ENCODE assay signal across 9 mouse cellular contexts in genomic region chr5:115977266-115977665, GRCm38 (mm10). TPM values are rescaled to one million over a fixed set of nuclear protein-coding genes. Genes with fewer than 3 reads are reported as not detected.
DNase-seq lines count a peak whose midpoint lies in the region; ATAC-seq lines count a peak whose summit lies in the region.
"Had no signal": no experiment of that assay in that cellular context is flagged by ENCODE, and none has a peak within 500 bp of the region (broad histone marks: within the 10 kb centered on the region; RNA-seq: fewer than 3 reads in every experiment).

No protein-coding gene starts in this region.

- 76% methylated on average over 10 of the region's 10 CpGs for WGBS in heart, embryonic 10.5 days
- 85% methylated on average over 10 of the region's 10 CpGs for WGBS in midbrain, embryonic 13.5 days
- WGBS in midbrain, embryonic 16.5 days, result 74% methylated on average over 10 of the region's 10 CpGs
- WGBS in liver, embryonic 16.5 days (ENCODE audit: insufficient replicate concordance), result 58% methylated on average over 10 of the region's 10 CpGs

- no peak overlapping the region for H3K4me3 ChIP-seq in heart, embryonic 10.5 days
- no peak overlapping the region for H3K4me3 ChIP-seq in midbrain, embryonic 13.5 days (replicated peaks)
- H3K4me3 ChIP-seq in midbrain, embryonic 16.5 days (ENCODE audit: low read depth, low read length), result no peak overlapping the region
- H3K4me3 ChIP-seq in liver, embryonic 16.5 days (ENCODE audit: low read depth, low read length), result no peak overlapping the region

- H3K4me2 ChIP-seq in midbrain, embryonic 13.5 days (replicated peaks), result no peak overlapping the region
- H3K4me2 ChIP-seq in midbrain, embryonic 16.5 days (ENCODE audit: low read length), result no peak overlapping the region
- no peak overlapping the region; the same call in 1 of the 2 replicates for H3K4me2 ChIP-seq in liver, embryonic 16.5 days (ENCODE audit: low read depth, low read length)

- peak overlapping the region; percentile 11; the same call in 1 of the 2 replicates for H3K27ac ChIP-seq in heart, embryonic 10.5 days
- 0 out of 2 replicates have a peak overlapping the region, but pooled peaks have one; percentile 14 for H3K27ac ChIP-seq in midbrain, embryonic 13.5 days
- H3K27ac ChIP-seq in midbrain, embryonic 16.5 days (ENCODE audit: low read length), result no peak overlapping the region; the same call in 1 of the 2 replicates
- peak overlapping the region; percentile 51 for H3K27ac ChIP-seq in liver, embryonic 16.5 days (ENCODE audit: low read length)

- no peak for ATAC-seq in midbrain, embryonic 13.5 days
- ATAC-seq in midbrain, embryonic 16.5 days, result no peak
- ATAC-seq in liver, embryonic 16.5 days (ENCODE audit: low read depth), result peak; percentile 74

- DNase-seq in heart, embryonic 10.5 days (ENCODE audit: low spot score), result no peak
- no peak for DNase-seq in heart, postnatal 4 days
- peak; percentile 10 for DNase-seq in yolk sac, embryonic 10.5 days (ENCODE audit: low spot score)
- DNase-seq in spleen, postnatal 14 days (ENCODE audit: low spot score in 2 of 2), result no peak
- no peak for DNase-seq in retina, postnatal 1 day
- DNase-seq: B cell, adult 2 months had no signal

- H3K36me3 ChIP-seq in heart, embryonic 10.5 days, result peaks cover 68% of the 10 kb centered on the region
- peaks cover 24% of the 10 kb centered on the region for H3K36me3 ChIP-seq in midbrain, embryonic 13.5 days
- H3K36me3 ChIP-seq in midbrain, embryonic 16.5 days (ENCODE audit: control insufficient read depth, insufficient read depth, low read length), result no peaks in the 10 kb centered on the region
- peaks cover 92% of the 10 kb centered on the region for H3K36me3 ChIP-seq in liver, embryonic 16.5 days (ENCODE audit: control insufficient read depth, insufficient read depth)

- H3K9ac ChIP-seq in midbrain, embryonic 13.5 days (replicated peaks), result no peak overlapping the region
- H3K9ac ChIP-seq in midbrain, embryonic 16.5 days (ENCODE audit: low read depth, low read length), result no peak overlapping the region
- no peak overlapping the region for H3K9ac ChIP-seq in liver, embryonic 16.5 days (ENCODE audit: low read depth, low read length)

- peaks cover 8% of the 10 kb centered on the region; the same call in 1 of the 2 replicates for H3K4me1 ChIP-seq in heart, embryonic 10.5 days
- H3K4me1 ChIP-seq in midbrain, embryonic 13.5 days (replicated peaks), result 0 out of 2 replicates have a peak, but pooled peaks cover 5% of the 10 kb centered on the region
- peaks cover 4% of the 10 kb centered on the region; the same call in 1 of the 2 replicates for H3K4me1 ChIP-seq in midbrain, embryonic 16.5 days (ENCODE audit: control insufficient read depth, insufficient read depth, low read length)
- H3K4me1 ChIP-seq in liver, embryonic 16.5 days (ENCODE audit: control insufficient read depth, low read depth, low read length), result peaks cover 10% of the 10 kb centered on the region; the same call in 1 of the 2 replicates

- H3K9me3 ChIP-seq in heart, embryonic 10.5 days, result no peaks in the 10 kb centered on the region
- H3K9me3 ChIP-seq in midbrain, embryonic 13.5 days, result no peaks in the 10 kb centered on the region
- no peaks in the 10 kb centered on the region for H3K9me3 ChIP-seq in midbrain, embryonic 16.5 days (replicated peaks; ENCODE audit: control insufficient read depth, low read length, poor library complexity, severe bottlenecking)
- H3K9me3 ChIP-seq in liver, embryonic 16.5 days (replicated peaks; ENCODE audit: control insufficient read depth, low read length), result no peaks in the 10 kb centered on the region

- no peaks in the 10 kb centered on the region for H3K27me3 ChIP-seq in heart, embryonic 10.5 days (ENCODE audit: insufficient read depth, poor library complexity, severe bottlenecking)
- H3K27me3 ChIP-seq in midbrain, embryonic 13.5 days, result no peaks in the 10 kb centered on the region
- no peaks in the 10 kb centered on the region for H3K27me3 ChIP-seq in midbrain, embryonic 16.5 days (ENCODE audit: control insufficient read depth, insufficient read depth, low read depth, low read length)
- no peaks in the 10 kb centered on the region for H3K27me3 ChIP-seq in liver, embryonic 16.5 days (ENCODE audit: control insufficient read depth, insufficient read depth, low read depth, low read length)

RNA-seq across cellular contexts. Expression of gene Prkab1, which starts 47.0 kb away (rescaled TPM):
- polyA plus RNA-seq in heart, embryonic 10.5 days (2016; fragmentation: Nextera tagmentation; extraction: Ambion mirVana), result 69.3 and 74.1 TPM in 2 replicates
- total RNA-seq in heart, postnatal 4 days (2021), result 10 to 100 TPM; 67.9 to 72.7 TPM
- polyA plus RNA-seq in midbrain, embryonic 13.5 days (2015; fragmentation: Nextera tagmentation; extraction: Ambion mirVana), result 54.7 and 55.5 TPM in 2 replicates
- polyA plus RNA-seq in midbrain, embryonic 16.5 days (2015; fragmentation: Nextera tagmentation; extraction: Ambion mirVana), result 48.4 and 50.0 TPM in 2 replicates
- 85.4 and 92.5 TPM in 2 replicates for polyA plus RNA-seq in liver, embryonic 16.5 days (2015; fragmentation: Nextera tagmentation; extraction: Ambion mirVana)
